Mouse (Mus musculus): ENCODE measurements around the gene Mitf.

Gene Mitf

GRCm38 (mm10) chr6:97826642-97827275, 19.9 kb downstream of the Mitf start:
- DNase-seq (ENCODE audit: low read depth), result no peak

DNA sequence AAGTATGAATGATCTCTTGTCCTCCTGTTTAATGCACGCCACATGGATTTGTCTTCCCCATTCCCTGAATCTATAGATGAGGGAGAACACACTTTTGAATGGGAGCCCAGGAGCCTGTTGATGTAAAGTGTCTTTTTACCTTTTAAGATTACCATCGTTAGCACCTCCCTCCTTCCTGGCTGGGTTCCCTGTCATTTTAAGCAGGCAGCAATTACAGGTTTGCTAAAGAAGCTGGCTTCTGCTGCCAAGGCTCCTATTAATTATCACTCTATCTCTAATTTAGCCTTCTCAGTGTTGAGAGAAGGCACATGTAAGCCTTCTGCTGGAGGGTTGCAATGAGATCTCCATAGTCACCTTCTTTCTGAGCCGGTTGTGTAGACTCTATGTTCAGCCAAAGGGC, 21.2 kb downstream of the Mitf start:
- DNase-seq (ENCODE audit: low read depth), result no peak

DNA sequence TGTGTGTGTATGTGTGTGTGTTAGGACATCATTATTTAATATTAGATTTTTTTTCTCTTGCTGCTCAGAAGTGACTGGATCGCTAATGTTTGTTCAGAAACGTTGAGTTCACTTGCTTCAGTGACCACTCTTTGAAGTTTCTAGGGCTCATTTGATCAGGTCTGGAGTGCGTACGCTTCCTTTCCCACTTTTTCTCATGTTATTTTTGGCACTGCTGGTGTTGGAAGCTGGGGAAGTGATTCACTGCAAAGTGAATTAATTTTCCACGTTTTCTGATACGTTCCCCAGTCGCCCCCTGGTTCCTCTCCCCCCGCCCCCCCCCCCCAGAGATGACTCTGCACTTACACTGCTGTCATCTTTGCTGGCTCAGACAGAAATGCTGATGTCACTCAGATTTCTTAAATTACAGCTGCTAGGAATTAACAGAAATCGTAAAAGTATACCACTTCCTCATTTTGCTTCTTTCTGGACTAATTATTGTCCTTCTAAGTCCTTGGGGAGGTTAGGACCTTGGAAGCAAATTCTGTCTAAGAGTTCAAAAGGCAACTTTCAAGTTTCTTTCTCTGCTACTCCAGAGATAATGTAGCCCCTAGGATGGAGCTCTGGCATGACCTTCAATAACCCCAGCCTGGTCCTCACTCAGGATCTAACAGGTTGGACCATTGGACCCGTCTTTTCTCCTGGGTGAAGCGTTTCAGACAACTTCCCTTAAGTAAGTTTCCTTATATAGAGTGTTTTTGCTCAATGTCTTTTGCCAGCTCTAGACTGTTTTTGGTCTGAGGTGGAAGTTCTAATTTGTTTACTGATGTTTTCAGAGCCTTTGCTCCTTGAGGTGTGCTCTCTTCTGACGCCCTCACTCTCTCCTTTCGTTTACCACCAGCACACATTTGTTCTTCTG, 22.2 kb downstream of the Mitf start:
- no peak for DNase-seq (ENCODE audit: low read depth)

GRCm38 (mm10) chr6:97832501-97832900, 25.6 kb downstream of the Mitf start:
- no peak for DNase-seq (ENCODE audit: low read depth)

GRCm38 (mm10) chr6:97836176-97836575, 29.3 kb downstream of the Mitf start:
- DNase-seq (ENCODE audit: low read depth), result no peak

- DNase-seq (ENCODE audit: low read depth), result no peak
Measured at GRCm38 (mm10) chr6:97837711-97838110, 30.9 kb downstream of the Mitf start.

GRCm38 (mm10) chr6:97839568-97839967, 32.7 kb downstream of the Mitf start:
- DNase-seq (ENCODE audit: low read depth), result no peak

DNA sequence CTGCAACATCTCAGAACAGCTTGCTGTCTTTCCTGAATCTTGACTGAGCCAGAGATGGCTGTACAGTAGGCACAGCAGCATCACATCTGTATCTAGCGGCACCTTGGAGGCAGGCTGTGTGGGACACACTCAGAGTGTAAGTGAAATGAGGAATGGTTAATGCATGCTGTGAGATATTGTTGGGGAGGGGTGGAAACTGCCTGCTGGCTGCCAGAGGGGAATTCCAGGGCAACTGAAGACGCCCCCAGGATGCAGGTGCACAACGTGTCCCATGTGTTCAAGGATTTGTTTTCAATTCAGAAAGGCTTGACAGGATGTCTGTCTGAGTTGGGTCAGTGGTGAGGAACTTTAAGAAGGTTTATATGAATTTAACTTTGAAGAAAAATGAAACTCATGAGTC, 37.3 kb downstream of the Mitf start:
- DNase-seq (ENCODE audit: low read depth), result no peak

- DNase-seq (ENCODE audit: low read depth), result no peak
Measured at GRCm38 (mm10) chr6:97848191-97848857, 41.5 kb downstream of the Mitf start.

DNA sequence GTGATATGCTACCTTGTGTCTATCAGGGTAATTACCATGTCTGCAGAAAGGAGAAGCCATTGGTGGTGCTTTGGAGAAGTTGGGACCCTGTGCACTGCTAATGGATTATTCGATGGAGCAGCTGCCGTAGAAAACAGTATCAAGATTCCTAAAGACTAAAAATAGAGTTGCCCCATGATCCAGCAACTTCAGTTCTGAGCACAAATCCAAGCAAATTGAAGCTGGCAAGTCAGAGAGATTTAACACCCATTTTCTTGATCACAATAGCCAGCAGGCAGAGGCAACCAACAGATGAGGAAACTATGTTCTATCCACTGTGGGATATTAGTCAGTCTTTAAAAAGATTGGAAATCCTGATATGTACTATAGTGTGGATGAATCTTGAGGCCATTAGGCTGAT, 47.4 kb downstream of the Mitf start:
- no peak for DNase-seq (ENCODE audit: low read depth)

GRCm38 (mm10) chr6:97855420-97856170, 48.7 kb downstream of the Mitf start:
- no peak for DNase-seq (ENCODE audit: low read depth)

GRCm38 (mm10) chr6:97856502-97856901, 49.6 kb downstream of the Mitf start:
- no peak for DNase-seq (ENCODE audit: low read depth)

- no peak for DNase-seq (ENCODE audit: low read depth)
Measured at GRCm38 (mm10) chr6:97857690-97858089, 50.8 kb downstream of the Mitf start.

- DNase-seq (ENCODE audit: low read depth), result no peak
Measured at GRCm38 (mm10) chr6:97866575-97866974, 59.7 kb downstream of the Mitf start.

GRCm38 (mm10) chr6:97868005-97868404, 61.2 kb downstream of the Mitf start:
- DNase-seq (ENCODE audit: low read depth), result no peak

GRCm38 (mm10) chr6:97869953-97870352, 63.1 kb downstream of the Mitf start:
- no peak for DNase-seq (ENCODE audit: low read depth)

DNA sequence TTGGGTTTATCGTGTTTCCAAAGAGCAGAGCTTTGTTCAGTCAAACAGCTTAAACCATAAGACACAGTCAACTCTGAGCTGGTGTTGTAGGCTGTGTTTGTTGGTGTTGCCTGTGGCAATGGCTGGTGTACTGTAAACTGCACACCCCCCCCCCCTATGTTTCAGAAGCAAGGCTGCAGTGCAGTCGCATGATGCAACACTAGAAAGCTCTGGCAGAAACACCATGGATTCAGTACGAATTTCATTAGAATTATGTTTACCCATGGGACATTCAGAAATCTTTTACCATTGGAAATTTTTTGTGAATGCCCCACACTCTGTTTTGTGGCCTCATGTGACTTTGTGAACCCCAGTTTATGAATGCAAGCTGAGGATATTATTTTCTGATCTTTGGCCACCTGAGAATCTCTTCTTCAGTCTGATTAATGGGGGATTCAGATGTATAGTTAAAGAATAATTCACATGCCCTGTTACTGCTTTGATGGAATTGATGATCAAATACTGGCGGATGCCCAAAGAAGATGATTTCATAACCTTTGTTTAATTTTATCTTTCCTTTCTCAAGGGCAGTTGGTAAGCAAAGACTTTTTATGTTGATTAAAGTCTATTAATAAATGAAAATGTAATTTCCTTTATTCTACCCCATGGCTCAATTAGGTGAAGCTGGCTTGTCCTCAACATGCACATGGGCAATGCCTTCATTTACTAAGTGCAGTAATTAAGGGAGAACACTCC, 64.6 kb downstream of the Mitf start:
- DNase-seq (ENCODE audit: low read depth), result no peak

DNA sequence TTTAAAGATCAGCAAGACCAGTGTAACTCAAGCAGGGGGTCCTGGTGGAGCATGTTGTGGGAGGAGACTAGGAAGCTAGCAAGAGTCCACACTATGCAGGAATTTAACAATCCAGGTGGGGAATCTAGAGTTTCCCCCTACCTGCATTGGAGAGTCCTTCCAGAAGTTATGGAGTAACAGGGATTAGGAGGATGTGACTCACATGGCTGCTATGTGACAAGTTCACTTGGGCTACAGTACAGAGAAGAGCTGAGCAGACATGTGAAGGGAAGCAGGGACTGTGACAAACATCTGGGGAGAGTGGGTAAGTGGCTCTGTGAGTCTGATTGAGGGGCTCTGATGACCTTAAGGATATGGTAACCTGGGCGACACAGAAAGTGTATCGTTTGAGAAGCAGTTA, 66.2 kb downstream of the Mitf start:
- DNase-seq (ENCODE audit: low read depth), result no peak

- DNase-seq (ENCODE audit: low read depth), result no peak
Measured at GRCm38 (mm10) chr6:97876990-97877389, 70.1 kb downstream of the Mitf start.

GRCm38 (mm10) chr6:97877492-97877891, 70.6 kb downstream of the Mitf start:
- no peak for DNase-seq (ENCODE audit: low read depth)

DNA sequence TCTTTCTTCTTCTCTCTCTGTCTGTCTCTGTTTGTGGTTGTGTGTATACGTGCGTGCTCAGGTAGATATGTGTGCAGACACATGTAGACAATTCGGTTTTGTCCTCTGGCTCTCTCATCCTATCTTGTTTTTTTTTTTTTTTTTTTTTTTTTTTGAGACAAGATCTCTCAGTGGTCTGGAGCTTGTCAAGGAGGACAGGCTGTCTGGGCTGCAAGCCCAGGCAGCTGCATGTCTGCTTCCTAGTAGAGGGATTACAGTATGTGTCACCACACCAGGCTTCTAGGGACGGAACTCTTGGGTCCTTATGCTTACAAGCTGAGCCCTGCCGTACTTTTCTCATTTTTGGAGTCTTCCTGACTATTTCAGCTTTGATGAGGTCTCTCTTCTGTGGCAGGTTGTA, 73.5 kb downstream of the Mitf start:
- no peak for DNase-seq (ENCODE audit: low read depth)

DNA sequence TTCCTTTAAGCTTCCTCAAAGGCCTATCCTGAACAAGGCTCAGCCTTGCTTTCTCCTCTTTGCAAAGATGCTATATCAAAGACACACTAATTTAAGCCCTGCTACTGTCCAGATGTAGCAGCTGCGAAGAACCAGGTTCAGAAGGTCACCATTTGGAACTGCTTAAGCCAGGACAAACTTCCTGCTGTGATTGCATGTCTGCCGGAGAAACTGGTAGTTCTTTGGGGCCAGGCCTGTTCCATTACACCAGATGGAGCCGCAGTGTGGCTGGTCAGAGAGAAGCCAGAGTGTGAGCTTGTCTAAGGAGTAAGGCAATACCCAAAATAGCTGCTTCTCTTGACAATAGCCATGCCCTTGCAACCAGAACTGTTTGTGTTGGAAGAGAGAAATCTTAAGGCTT, 75.1 kb downstream of the Mitf start:
- no peak for DNase-seq (ENCODE audit: low read depth)
